Mouse (Mus musculus): ENCODE data around the gene Chchd3. TPM values are rescaled to one million over a fixed set of nuclear protein-coding genes. Genes with fewer than 3 reads are reported as not detected.
A peak's percentile ranks its signal among the peaks of the same experiment; 100 is the strongest.

Gene Chchd3
- polyA plus RNA-seq, 1 experiment from 2014 or later, result 78.8 TPM

GRCm38 (mm10) chr6:32920091-32920490 lies 140.0 kb downstream of the Chchd3 start:
- 77% methylated on average over 2 of the region's 2 CpGs for WGBS (ENCODE audit: insufficient replicate concordance)
- Histone ChIP-seq H3K9ac (replicated peaks) (no peak overlapping the region), H3K9me3 (ENCODE audit: low read length) (no peaks in the 10 kb centered on the region), H3K27ac (ENCODE audit: low read depth) (no peak overlapping the region), H3K4me3 (ENCODE audit: low read depth, low read length) (no peak overlapping the region), H3K36me3 (replicated peaks; ENCODE audit: insufficient read depth, low read length) (no peaks in the 10 kb centered on the region), H3K4me1 (ENCODE audit: insufficient read depth) (no peaks in the 10 kb centered on the region), H3K4me2 (ENCODE audit: low read depth, low read length) (no peak overlapping the region), H3K27me3 (ENCODE audit: insufficient read depth, low read length) (no peaks in the 10 kb centered on the region)
- no peak for ATAC-seq
- DNase-seq, result no peak
- TF ChIP-seq EP300 (IDR thresholded peaks at IDR 0.05; ENCODE audit: low read depth) (no peak), CTCF (IDR thresholded peaks at IDR 0.05; ENCODE audit: low read depth) (no peak)

DNA sequence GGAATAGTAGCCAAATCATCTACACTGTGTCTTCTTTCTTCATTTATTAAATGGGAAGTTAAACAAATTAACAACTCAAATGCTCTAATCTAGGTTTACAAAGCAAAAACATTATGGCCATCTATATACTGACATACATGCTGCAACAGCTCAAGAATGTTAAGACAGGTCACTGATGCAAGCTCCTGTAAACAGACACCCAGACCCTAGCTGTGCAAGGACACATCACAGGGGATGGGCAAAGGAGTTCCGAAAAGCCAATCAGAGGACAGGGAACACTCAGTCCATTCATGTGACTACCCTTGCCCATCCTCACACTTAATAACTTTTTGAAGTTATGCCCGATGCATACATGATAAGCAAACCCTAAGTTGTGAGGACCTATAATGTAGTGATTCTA lies 149.4 kb downstream of the Chchd3 start:
- Histone ChIP-seq H3K27me3 (ENCODE audit: insufficient read depth, low read length) (no peaks in the 10 kb centered on the region), H3K4me2 (ENCODE audit: low read depth, low read length) (no peak overlapping the region), H3K27ac (ENCODE audit: low read depth) (no peak overlapping the region), H3K4me1 (ENCODE audit: insufficient read depth) (no peaks in the 10 kb centered on the region), H3K4me3 (ENCODE audit: low read depth, low read length) (no peak overlapping the region), H3K9me3 (ENCODE audit: low read length) (no peaks in the 10 kb centered on the region), H3K36me3 (replicated peaks; ENCODE audit: insufficient read depth, low read length) (no peaks in the 10 kb centered on the region), H3K9ac (replicated peaks) (no peak overlapping the region)
- 84% methylated on average over 2 of the region's 2 CpGs for WGBS (ENCODE audit: insufficient replicate concordance)
- DNase-seq, result no peak
- ATAC-seq, result no peak
- TF ChIP-seq EP300 (IDR thresholded peaks at IDR 0.05; ENCODE audit: low read depth) (no peak), CTCF (IDR thresholded peaks at IDR 0.05; ENCODE audit: low read depth) (no peak)

- WGBS (ENCODE audit: insufficient replicate concordance), result 86% methylated on average over 4 of the region's 4 CpGs
- Histone ChIP-seq H3K9ac (replicated peaks) (no peak overlapping the region), H3K9me3 (ENCODE audit: low read length) (no peaks in the 10 kb centered on the region)
Observed at GRCm38 (mm10) chr6:32899061-32899460, 161.0 kb downstream of the Chchd3 start.

DNA sequence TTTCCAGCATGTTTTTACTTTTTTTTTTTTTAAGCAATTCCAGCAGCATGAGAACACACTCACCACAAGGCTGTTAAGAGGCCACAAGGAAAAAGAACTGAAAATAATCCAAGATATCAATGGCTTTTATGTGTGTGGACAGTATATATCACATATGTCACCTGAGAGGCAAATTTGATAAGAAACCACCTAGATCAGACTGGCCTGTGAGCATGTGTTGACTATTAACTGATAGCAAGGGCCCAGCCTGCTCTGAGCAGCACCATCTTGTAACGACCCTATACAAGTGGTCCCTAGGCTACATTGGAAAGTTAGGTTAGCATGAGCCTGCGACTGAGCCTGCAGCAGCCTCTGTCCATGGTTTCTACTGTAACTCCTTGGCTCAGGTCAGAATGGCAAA lies 166.0 kb downstream of the Chchd3 start:
- ATAC-seq, result no peak
- no peak for DNase-seq
- Histone ChIP-seq H3K4me3 (ENCODE audit: low read depth, low read length) (no peak overlapping the region), H3K27ac (ENCODE audit: low read depth) (no peak overlapping the region), H3K4me1 (ENCODE audit: insufficient read depth) (no peaks in the 10 kb centered on the region), H3K27me3 (ENCODE audit: insufficient read depth, low read length) (no peaks in the 10 kb centered on the region), H3K4me2 (ENCODE audit: low read depth, low read length) (no peak overlapping the region), H3K9me3 (ENCODE audit: low read length) (no peaks in the 10 kb centered on the region), H3K9ac (replicated peaks) (no peak overlapping the region), H3K36me3 (replicated peaks; ENCODE audit: insufficient read depth, low read length) (no peaks in the 10 kb centered on the region; the same call in 1 of the 2 replicates)
- WGBS (ENCODE audit: insufficient replicate concordance), result 73% methylated on average over 2 of the region's 2 CpGs
- TF ChIP-seq EP300 (IDR thresholded peaks at IDR 0.05; ENCODE audit: low read depth), result no peak
- TF ChIP-seq CTCF (IDR thresholded peaks at IDR 0.05; ENCODE audit: low read depth), result no peak

More at GRCm38 (mm10) chr6:32899061-32899460, 161.0 kb downstream of the Chchd3 start:
- DNase-seq (no peak), ATAC-seq (no peak)
- Histone ChIP-seq H3K27me3 (ENCODE audit: insufficient read depth, low read length) (no peaks in the 10 kb centered on the region), H3K4me3 (ENCODE audit: low read depth, low read length) (no peak overlapping the region), H3K4me1 (ENCODE audit: insufficient read depth) (no peaks in the 10 kb centered on the region), H3K27ac (ENCODE audit: low read depth) (no peak overlapping the region), H3K4me2 (ENCODE audit: low read depth, low read length) (no peak overlapping the region), H3K36me3 (replicated peaks; ENCODE audit: insufficient read depth, low read length) (no peaks in the 10 kb centered on the region)
- TF ChIP-seq CTCF (IDR thresholded peaks at IDR 0.05; ENCODE audit: low read depth), result no peak
- TF ChIP-seq EP300 (IDR thresholded peaks at IDR 0.05; ENCODE audit: low read depth), result no peak

GRCm38 (mm10) chr6:32890726-32891125 lies 169.3 kb downstream of the Chchd3 start:
- Histone ChIP-seq H3K36me3 (replicated peaks; ENCODE audit: insufficient read depth, low read length) (no peaks in the 10 kb centered on the region; the same call in 1 of the 2 replicates), H3K4me2 (ENCODE audit: low read depth, low read length) (no peak overlapping the region), H3K9me3 (ENCODE audit: low read length) (no peaks in the 10 kb centered on the region), H3K27me3 (ENCODE audit: insufficient read depth, low read length) (no peaks in the 10 kb centered on the region), H3K27ac (ENCODE audit: low read depth) (no peak overlapping the region), H3K4me1 (ENCODE audit: insufficient read depth) (no peaks in the 10 kb centered on the region), H3K4me3 (ENCODE audit: low read depth, low read length) (no peak overlapping the region), H3K9ac (replicated peaks) (no peak overlapping the region)
- no peak for ATAC-seq
- TF ChIP-seq EP300 (IDR thresholded peaks at IDR 0.05; ENCODE audit: low read depth) (no peak), CTCF (IDR thresholded peaks at IDR 0.05; ENCODE audit: low read depth) (no peak)
- WGBS (ENCODE audit: insufficient replicate concordance), result 95% methylated on average over 4 of the region's 4 CpGs
- no peak for DNase-seq

GRCm38 (mm10) chr6:32888894-32889529 lies 171.0 kb downstream of the Chchd3 start:
- Histone ChIP-seq H3K27me3 (ENCODE audit: insufficient read depth, low read length) (no peaks in the 10 kb centered on the region), H3K9ac (replicated peaks) (no peak overlapping the region), H3K4me3 (ENCODE audit: low read depth, low read length) (no peak overlapping the region), H3K36me3 (replicated peaks; ENCODE audit: insufficient read depth, low read length) (no peaks in the 10 kb centered on the region; the same call in 1 of the 2 replicates), H3K27ac (ENCODE audit: low read depth) (no peak overlapping the region; the same call in 1 of the 2 replicates), H3K9me3 (ENCODE audit: low read length) (no peaks in the 10 kb centered on the region), H3K4me1 (ENCODE audit: insufficient read depth) (no peaks in the 10 kb centered on the region), H3K4me2 (ENCODE audit: low read depth, low read length) (no peak overlapping the region)
- ATAC-seq (peak; percentile 29; the same call in 1 of the 2 replicates), DNase-seq (no peak)
- no peak for TF ChIP-seq CTCF (IDR thresholded peaks at IDR 0.05; ENCODE audit: low read depth)
- TF ChIP-seq EP300 (IDR thresholded peaks at IDR 0.05; ENCODE audit: low read depth), result no peak
- 61% methylated on average over 4 of the region's 4 CpGs for WGBS (ENCODE audit: insufficient replicate concordance)
